Mouse (Mus musculus) embryonic fibroblast, embryonic 13.5 days (primary cell): ENCODE measurements at regions not wholly inside any gene's neighbourhood (a gene's known extent, or its start where the extent isn't known, plus 50 kb on each side); places are given as distances from the start of the nearest gene placed in this dataset.
"Not testable (repeated sequence)": the region's sequence is repeated elsewhere in the genome, so short reads cannot be mapped to it uniquely, and the experiment has no call there.

ENCODE experiments used
- H3K27ac ChIP-seq: 2 replicates; pipeline ENCODE4 v1.5.1; 2012; ENCODE audit warnings: low read length, control low read depth, inconsistent platforms; ENCODE audit not compliant: insufficient read depth
- H3K4me1 ChIP-seq: 2 replicates; pipeline ENCODE4 v1.6.1; 2011; ENCODE audit warnings: low read length; ENCODE audit not compliant: control insufficient read depth, insufficient read depth
- H3K4me3 ChIP-seq: 2 replicates; pipeline ENCODE4 v1.5.1; 2011; ENCODE audit warnings: mild to moderate bottlenecking, control low read depth, low read length; ENCODE audit not compliant: insufficient read depth
- CTCF ChIP-seq: IDR thresholded peaks from 2 replicates; pipeline ENCODE4 v1.5.1; 2011; ENCODE audit warnings: mild to moderate bottlenecking, control low read depth, low read length, moderate library complexity, borderline replicate concordance; ENCODE audit not compliant: insufficient read depth
- POLR2A ChIP-seq: IDR thresholded peaks from 2 replicates; pipeline ENCODE4 v1.6.1; 2011; ENCODE audit warnings: low read depth, mild to moderate bottlenecking, control low read depth, low read length, moderate library complexity

- Histone ChIP-seq H3K27ac (no peak overlapping the region), H3K4me3 (no peak overlapping the region), H3K4me1 (no peaks in the 10 kb centered on the region)
- TF ChIP-seq CTCF: no peak
- TF ChIP-seq POLR2A: no peak
Measured at GRCm38 (mm10) chr12:25475180-25475758, 378.3 kb upstream of the Id2 start.

GRCm38 (mm10) chr12:25469181-25469580, 372.2 kb upstream of the Id2 start:
- TF ChIP-seq CTCF (no peak), POLR2A (no peak)
- no peaks in the 10 kb centered on the region for H3K4me1 ChIP-seq
- no peak overlapping the region for H3K27ac ChIP-seq
- no peak overlapping the region for H3K4me3 ChIP-seq

- H3K4me1 ChIP-seq: no peaks in the 10 kb centered on the region
- no peak overlapping the region for H3K4me3 ChIP-seq
- TF ChIP-seq POLR2A: no peak
- TF ChIP-seq CTCF: no peak
- no peak overlapping the region for H3K27ac ChIP-seq
Measured at GRCm38 (mm10) chr12:25467789-25468188, 370.8 kb upstream of the Id2 start.

GRCm38 (mm10) chr12:25462690-25463089, 365.8 kb upstream of the Id2 start:
- H3K4me3 ChIP-seq, H3K4me1 ChIP-seq, H3K27ac ChIP-seq: not testable (repeated sequence)

- Histone ChIP-seq H3K4me1 (no peaks in the 10 kb centered on the region), H3K4me3 (no peak overlapping the region), H3K27ac (no peak overlapping the region)
- TF ChIP-seq CTCF: no peak
Measured at GRCm38 (mm10) chr12:25455281-25455989, 358.5 kb upstream of the Id2 start.

GRCm38 (mm10) chr12:25453356-25453755, 356.4 kb upstream of the Id2 start:
- no peaks in the 10 kb centered on the region for H3K4me1 ChIP-seq
- TF ChIP-seq CTCF (no peak), POLR2A (no peak)
- no peak overlapping the region for H3K27ac ChIP-seq
- no peak overlapping the region for H3K4me3 ChIP-seq

GRCm38 (mm10) chr12:25451156-25451555, 354.2 kb upstream of the Id2 start:
- TF ChIP-seq CTCF (no peak), POLR2A (no peak)
- H3K4me1 ChIP-seq: no peaks in the 10 kb centered on the region
- no peak overlapping the region for H3K27ac ChIP-seq
- no peak overlapping the region for H3K4me3 ChIP-seq

GRCm38 (mm10) chr12:25444355-25444754, 347.4 kb upstream of the Id2 start:
- Histone ChIP-seq H3K4me3 (no peak overlapping the region), H3K27ac (no peak overlapping the region), H3K4me1 (no peaks in the 10 kb centered on the region)
- no peak for TF ChIP-seq CTCF

- H3K4me1 ChIP-seq: no peaks in the 10 kb centered on the region
- TF ChIP-seq POLR2A (no peak), CTCF (no peak)
- no peak overlapping the region for H3K27ac ChIP-seq
- no peak overlapping the region for H3K4me3 ChIP-seq
Measured at GRCm38 (mm10) chr12:25439029-25439551, 342.1 kb upstream of the Id2 start.

- H3K27ac ChIP-seq: no peak overlapping the region
- no peaks in the 10 kb centered on the region for H3K4me1 ChIP-seq
- TF ChIP-seq CTCF: no peak
- no peak for TF ChIP-seq POLR2A
- no peak overlapping the region for H3K4me3 ChIP-seq
Measured at GRCm38 (mm10) chr12:25438217-25439028, 341.5 kb upstream of the Id2 start.
